Mouse (Mus musculus) erythroblast, embryonic 14.5 days (primary cell): ENCODE data around the gene Zfp618.

Experiments
- GATA1 ChIP-seq: IDR thresholded peaks from 2 replicates; pipeline ENCODE4 v1.6.1; 2012; ENCODE audit warnings: low read length, inconsistent platforms, mixed read lengths
- TAL1 ChIP-seq: IDR thresholded peaks from 3 replicates; pipeline ENCODE4 v1.6.1; 2012; ENCODE audit warnings: low read length, inconsistent platforms, mixed read lengths

- TF ChIP-seq GATA1 (no peak), TAL1 (no peak)
Measured at GRCm38 (mm10) chr4:63156726-63157634, 191.6 kb downstream of the Zfp618 start.
